Mouse (Mus musculus) inflammation-experienced regulatory T-cells, adult 6 months (primary cell): ENCODE measurements around the gene Gprc5b. TPM values are rescaled to one million over a fixed set of nuclear protein-coding genes. Genes with fewer than 3 reads are reported as not detected.
A peak's percentile ranks its signal among the peaks of the same experiment; 100 is the strongest.

Experiments
- ATAC-seq: one replicate; pipeline ENCODE4 v1.8.0; 2017
- polyA plus RNA-seq, 3 experiments: library from polyadenylated mRNA; unstranded; fragments of 100-300 nt; shearing (Covaris generic); gene quantifications; one replicate each; pipeline ENCODE4 v1.2.1; 2017

Gprc5b gene
- polyA plus RNA-seq, 3 experiments from 2014 or later: 2.0 to 7.6 TPM; not detected in 1

- ATAC-seq: no peak
Measured at GRCm38 (mm10) chr7:118989275-118989856, 5.6 kb downstream of the Gprc5b start.

GRCm38 (mm10) chr7:118986369-118986768, 8.6 kb downstream of the Gprc5b start:
- ATAC-seq: no peak

GRCm38 (mm10) chr7:118985786-118986185, 9.2 kb downstream of the Gprc5b start:
- ATAC-seq: no peak

DNA sequence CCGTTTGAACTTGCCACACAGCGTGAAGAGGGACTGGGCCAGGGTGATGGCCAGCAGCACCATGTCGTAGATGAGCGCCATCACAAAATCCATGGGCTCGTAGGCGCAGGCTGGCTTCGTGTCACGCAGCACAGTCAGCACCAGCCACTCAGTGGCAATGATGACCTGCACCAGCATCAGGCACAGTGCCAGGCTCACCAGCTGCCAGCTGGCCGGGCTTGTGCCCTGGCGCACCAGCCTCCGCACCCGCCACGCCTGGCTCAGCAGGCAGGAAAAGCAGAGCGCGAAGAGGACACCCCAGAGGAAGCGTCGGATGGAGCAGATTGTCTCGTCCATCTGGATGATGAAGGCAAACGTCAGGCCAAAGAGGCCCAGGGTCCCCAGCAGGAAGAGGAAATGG, 11.1 kb downstream of the Gprc5b start:
- ATAC-seq: no peak

- ATAC-seq: no peak
Measured at GRCm38 (mm10) chr7:118982586-118982985, 12.4 kb downstream of the Gprc5b start.

DNA sequence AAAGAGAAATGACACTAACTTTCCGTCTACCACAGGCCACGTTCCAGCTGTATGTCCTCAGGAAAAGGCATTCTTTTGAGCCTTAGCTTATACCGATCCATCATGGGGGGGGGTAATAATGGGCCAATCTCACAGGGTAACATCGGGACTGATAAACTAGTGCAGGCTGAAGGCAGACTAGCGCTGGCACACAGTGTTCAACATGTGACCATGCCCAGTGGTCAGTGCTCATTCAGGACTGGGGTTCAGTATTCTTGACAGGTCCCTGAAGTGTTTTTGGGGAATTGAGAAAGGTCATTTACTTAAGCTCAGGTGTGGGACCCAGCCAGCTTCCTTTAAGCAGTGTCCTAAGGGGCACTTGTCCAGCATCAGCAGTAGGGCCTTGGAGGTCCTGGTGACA, 13.2 kb downstream of the Gprc5b start:
- ATAC-seq: no peak

GRCm38 (mm10) chr7:118981346-118981745, 13.7 kb downstream of the Gprc5b start:
- ATAC-seq: no peak

- ATAC-seq: no peak
Measured at GRCm38 (mm10) chr7:118979708-118980107, 15.3 kb downstream of the Gprc5b start.

- ATAC-seq: no peak
Measured at GRCm38 (mm10) chr7:118979121-118979520, 15.9 kb downstream of the Gprc5b start.

DNA sequence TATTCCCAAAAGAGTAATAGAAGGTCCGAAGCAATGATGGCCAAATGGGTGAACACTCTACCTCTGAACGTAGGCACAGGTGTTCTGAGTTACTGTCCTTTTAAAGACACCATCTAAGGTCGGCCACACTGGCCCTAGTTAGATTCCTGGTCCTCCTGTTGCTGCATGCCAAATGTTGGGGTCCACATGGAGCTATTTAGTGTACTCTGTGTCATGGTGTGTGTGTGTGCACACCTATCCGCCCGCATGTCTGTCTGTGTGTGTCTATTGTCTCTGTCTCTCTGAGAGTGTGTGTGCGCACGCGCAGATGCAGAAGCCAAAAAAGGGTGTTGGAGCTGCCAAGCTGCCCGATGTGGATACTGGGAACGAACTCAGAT, 17.9 kb downstream of the Gprc5b start:
- no peak for ATAC-seq

- ATAC-seq: peak; percentile 21
Measured at GRCm38 (mm10) chr7:118976414-118977166, 18.4 kb downstream of the Gprc5b start.

- no peak for ATAC-seq
Measured at GRCm38 (mm10) chr7:118975837-118976236, 19.2 kb downstream of the Gprc5b start.

DNA sequence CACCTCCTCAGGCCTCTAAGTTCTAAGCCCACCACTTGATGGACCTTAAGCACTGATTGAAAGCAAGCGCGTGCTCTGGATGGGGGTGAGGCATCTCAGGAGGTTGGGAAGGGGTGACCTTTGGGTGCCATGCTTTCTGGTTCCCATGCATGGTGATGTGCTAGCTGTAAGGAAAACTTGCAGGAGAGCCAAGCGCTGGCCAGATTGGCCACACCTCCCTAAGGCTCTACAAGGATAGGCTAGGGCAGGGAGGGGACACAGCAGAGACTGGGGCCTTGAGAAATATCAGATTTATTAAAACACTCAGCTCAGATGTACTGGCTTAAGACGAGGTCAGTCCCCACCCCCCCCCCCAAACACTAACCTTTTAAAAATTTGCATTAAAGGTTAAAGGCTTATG, 21.6 kb downstream of the Gprc5b start:
- ATAC-seq: no peak

DNA sequence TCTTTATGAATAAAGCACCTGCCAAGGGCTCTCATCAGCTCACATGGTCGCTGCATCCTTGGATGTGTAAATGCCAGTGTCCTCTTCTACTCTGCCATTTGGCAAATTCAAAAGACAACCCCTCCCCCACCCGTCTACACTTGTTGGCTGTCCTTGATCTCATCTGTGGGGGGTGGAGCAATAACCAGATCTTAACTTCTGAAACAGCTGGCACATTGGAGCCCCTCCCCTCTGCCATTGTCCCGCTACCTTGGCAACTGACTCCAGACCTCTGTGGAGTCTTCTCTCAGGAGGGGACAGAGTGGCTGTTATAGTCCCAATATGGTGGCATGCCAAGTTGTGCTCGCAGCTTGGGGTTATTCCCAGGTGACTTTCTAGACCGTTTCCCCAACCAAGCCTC, 22.7 kb downstream of the Gprc5b start:
- no peak for ATAC-seq

DNA sequence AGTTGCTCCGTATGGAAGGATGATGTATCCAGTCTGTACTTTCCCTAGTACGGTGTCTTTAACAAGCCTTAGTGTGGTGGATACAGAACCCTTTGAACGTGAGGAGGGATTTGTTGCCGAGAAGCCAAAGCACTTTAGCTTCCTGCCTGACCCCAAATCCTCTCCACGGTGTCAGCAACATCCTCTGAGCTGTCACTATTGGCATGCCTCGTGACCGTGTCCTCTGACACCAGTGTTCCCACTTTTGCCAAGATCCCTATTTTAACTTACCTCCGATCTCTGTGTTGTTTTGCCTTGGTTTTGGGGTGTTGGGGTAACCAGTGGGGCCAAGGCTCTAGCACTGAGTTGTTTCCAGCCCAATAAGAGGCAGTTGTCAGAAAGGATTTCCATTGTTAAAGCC, 23.5 kb downstream of the Gprc5b start:
- ATAC-seq: no peak

GRCm38 (mm10) chr7:118968870-118969269, 26.1 kb downstream of the Gprc5b start:
- ATAC-seq: no peak

- no peak for ATAC-seq
Measured at GRCm38 (mm10) chr7:118965198-118965597, 29.8 kb downstream of the Gprc5b start.

DNA sequence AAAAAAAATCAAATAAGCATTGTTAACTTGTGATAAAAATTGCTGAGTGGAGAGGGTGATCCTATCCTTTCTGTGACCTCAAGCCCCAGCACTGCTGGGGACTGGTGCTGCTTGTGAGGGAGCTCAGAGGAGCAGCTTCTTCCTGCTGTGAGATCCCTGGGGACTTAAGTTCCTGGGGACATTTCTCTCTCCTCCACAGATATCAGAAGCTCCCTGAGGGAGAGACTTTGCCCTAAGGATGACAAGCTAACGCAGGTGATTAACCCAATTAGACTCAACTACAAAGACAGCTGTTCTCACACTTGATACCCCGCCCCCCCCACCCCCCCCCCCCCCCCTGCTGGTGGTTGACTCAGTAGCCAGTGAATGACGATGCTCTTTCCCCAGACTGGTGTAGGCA, 30.2 kb downstream of the Gprc5b start:
- ATAC-seq: no peak

DNA sequence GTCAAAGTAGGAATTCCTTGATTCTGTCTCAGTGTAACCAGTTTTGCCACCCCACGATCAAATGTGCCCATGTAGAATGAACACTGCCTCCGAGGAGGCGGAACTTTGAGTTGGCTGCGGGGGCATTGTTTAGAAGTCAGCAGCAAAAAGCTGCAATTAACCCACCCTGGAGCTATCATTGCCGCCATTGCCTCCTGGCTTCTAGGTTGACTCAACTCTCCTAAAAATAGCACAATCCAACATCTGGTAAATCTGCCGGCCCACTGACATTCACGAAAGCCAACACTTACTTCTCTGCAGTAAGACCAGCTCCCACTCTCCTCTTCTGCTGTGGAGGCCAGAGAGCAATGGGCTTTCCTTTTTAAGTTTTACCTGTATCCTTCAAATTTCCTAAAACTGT, 35.8 kb downstream of the Gprc5b start:
- ATAC-seq: no peak

DNA sequence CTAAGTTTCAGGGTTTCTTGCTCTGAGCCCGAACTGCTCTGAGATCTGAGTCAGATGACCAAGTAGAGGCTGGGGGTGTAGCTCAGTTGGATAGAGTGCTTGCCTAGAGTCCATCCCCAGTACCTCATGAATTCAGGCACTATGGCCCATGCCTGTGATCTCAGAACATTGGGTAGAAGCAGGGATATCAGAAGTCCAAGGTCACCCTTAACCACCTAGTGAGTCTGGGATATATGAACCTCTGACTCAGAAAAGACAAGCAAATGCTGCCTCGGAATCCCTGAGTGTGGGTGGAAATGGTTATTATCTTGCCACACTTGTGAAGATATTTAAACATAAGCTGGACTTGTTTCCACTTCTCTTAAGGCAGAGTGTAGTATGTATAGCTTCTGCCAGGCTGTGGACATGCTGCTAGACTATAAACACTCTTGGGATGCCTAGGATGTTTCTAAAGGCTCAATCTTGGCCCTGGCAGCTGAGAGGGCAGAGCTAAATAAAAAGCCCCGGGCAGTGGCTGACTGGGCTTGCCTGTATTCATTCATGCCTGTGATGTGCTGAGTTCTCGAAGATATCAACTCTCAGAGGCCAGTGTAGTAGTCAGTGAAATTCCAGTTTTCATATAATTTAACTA, 38.3 kb downstream of the Gprc5b start:
- no peak for ATAC-seq

GRCm38 (mm10) chr7:118954968-118955367, 40.0 kb downstream of the Gprc5b start:
- no peak for ATAC-seq

- ATAC-seq: no peak
Measured at GRCm38 (mm10) chr7:118953626-118954282, 41.3 kb downstream of the Gprc5b start.

DNA sequence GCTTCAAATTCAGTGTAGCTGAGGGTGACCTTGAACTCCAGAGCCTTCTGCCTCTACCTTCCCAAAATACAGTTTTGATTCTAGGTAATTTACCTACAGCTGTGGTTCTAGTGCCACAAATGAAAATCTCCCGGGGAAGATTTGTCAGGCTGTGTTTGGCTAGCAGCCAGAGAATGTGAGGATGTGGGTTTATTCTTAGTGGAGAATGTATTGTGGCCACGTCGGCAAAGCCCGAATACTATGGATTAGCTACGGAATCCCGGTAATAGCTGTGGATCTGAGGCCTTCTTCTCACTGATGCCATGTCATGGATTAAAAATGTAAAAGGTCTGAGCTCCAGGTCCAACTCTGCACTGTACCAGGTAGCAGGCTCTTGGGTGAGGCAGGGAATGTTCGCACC, 45.3 kb downstream of the Gprc5b start:
- ATAC-seq: no peak
